Mouse (Mus musculus): ENCODE results near the gene Mgea5. TPM values are rescaled to one million over a fixed set of nuclear protein-coding genes. Genes with fewer than 3 reads are reported as not detected.

Mgea5 gene
- total and polyA plus RNA-seq, 3 experiments: 66.4 to 283 (median 192) TPM

DNA sequence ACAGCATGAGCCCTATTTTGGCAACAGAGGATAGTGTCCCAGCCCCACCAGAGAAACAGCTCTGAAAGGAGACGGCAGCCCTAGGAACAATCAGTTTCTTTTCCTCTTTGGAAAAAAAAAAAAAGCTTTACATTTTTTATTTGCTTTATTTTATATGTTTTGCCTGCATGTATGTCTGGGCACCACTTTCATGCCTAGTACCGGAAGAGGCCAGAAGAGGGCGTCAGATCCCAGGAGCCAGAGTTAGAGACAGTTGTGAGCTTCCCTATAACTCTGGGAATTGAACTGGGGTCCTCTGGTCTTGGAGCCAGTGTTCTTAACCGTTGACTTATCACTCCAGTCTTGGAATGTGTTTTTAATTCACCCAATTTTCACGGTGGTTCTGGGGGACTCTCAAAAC lies 61.4 kb downstream of the Mgea5 start:
- DNase-seq (ENCODE audit: low spot score) (no peak), ATAC-seq (ENCODE audit: extremely low read depth, insufficient number of reproducible peaks, low FRiP score, poor library complexity, severe bottlenecking) (no peak)
- Histone ChIP-seq H3K4me1 (ENCODE audit: insufficient read depth, low read depth, low read length) (peaks cover 4% of the 10 kb centered on the region), H3K36me3 (replicated peaks) (no peaks in the 10 kb centered on the region), H3K9me3 (replicated peaks) (no peaks in the 10 kb centered on the region), H3K4me3 (ENCODE audit: low read depth, low read length) (no peak overlapping the region), H3K27me3 (ENCODE audit: insufficient read depth, low read length) (peaks cover 53% of the 10 kb centered on the region)
- TF ChIP-seq GATA2 (IDR thresholded peaks at IDR 0.05; ENCODE audit: borderline replicate concordance, low read depth, low read length) (no peak), POLR2AphosphoS5 (IDR thresholded peaks at IDR 0.05; ENCODE audit: insufficient replicate concordance, low read depth, low read length) (no peak), GATA1 (IDR thresholded peaks at IDR 0.05; ENCODE audit: borderline replicate concordance, low read length) (no peak), TAL1 (conservative IDR thresholded peaks at IDR 0.05; ENCODE audit: low read depth, low read length) (no peak)

DNA sequence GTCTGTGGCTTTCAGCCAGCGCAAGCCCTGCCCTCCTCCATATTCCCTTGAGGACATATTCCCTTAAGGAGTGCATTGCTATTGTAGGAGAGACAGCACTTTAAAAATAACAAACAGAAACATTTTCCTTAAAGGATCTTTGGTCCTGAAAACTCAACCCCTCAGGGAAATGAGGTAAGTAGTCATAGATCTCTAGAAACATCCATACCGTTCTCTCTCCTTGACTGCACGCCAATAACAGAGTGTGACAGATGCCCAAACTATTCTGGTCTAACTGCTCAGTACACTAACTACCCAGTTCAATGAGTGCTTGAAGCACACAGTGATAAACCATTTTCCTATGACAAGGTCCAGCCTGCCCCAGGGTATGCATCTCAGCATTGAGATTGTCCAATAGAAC lies 65.4 kb downstream of the Mgea5 start:
- Histone ChIP-seq H3K4me1 (ENCODE audit: insufficient read depth, low read depth, low read length) (peaks cover 4% of the 10 kb centered on the region), H3K27me3 (ENCODE audit: insufficient read depth, low read length) (peaks cover 51% of the 10 kb centered on the region), H3K9me3 (replicated peaks) (no peaks in the 10 kb centered on the region), H3K36me3 (replicated peaks) (no peaks in the 10 kb centered on the region), H3K4me3 (ENCODE audit: low read depth, low read length) (no peak overlapping the region)
- ATAC-seq (ENCODE audit: extremely low read depth, insufficient number of reproducible peaks, low FRiP score, poor library complexity, severe bottlenecking) (no peak), DNase-seq (ENCODE audit: low spot score) (no peak)
- no peak for TF ChIP-seq TAL1 (conservative IDR thresholded peaks at IDR 0.05; ENCODE audit: low read depth, low read length)
- TF ChIP-seq GATA2 (IDR thresholded peaks at IDR 0.05; ENCODE audit: borderline replicate concordance, low read depth, low read length): no peak
- no peak for TF ChIP-seq CTCF (IDR thresholded peaks at IDR 0.05; ENCODE audit: low read depth, low read length)
- no peak for TF ChIP-seq POLR2AphosphoS5 (IDR thresholded peaks at IDR 0.05; ENCODE audit: insufficient replicate concordance, low read depth, low read length)
- no peak for TF ChIP-seq GATA1 (IDR thresholded peaks at IDR 0.05; ENCODE audit: borderline replicate concordance, low read length)

DNA sequence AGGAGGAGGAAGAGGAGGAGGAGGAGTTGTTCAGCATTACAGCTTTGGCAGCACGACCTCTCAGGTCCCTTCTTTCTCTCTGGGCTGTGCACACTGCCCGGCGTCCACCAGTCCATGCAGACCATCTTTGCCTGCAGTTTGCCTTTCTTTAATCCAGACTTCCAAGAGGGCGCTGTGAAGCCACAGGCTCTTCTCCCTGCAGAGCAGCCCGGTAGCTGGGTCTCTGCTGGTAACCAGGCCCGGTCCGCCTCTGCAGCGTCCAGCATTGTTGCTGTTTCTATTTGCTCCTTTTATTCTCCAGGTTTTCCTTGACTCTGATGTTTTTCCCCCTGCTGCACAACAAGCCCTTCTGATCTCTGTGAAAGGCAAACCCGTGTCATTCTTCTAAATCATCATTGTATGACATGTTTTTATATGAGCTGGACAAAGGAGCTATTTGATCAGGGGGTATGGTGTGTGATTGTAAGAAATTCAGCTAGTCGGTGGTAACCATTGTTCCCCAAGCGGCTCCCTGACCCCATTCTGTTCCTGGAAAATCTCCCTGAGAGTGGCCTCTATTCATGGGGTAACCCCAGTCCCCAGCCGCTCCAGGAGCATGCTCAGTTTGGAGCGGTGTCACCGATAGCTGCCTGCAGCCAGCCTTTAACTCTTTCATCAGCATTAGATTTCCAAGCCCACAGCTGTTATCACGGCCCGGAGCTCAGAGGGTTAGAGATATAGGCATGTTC lies 66.0 kb downstream of the Mgea5 start:
- DNase-seq (ENCODE audit: low spot score) (no peak), ATAC-seq (ENCODE audit: extremely low read depth, insufficient number of reproducible peaks, low FRiP score, poor library complexity, severe bottlenecking) (no peak)
- no peak overlapping the region for H3K4me3 ChIP-seq (ENCODE audit: low read depth, low read length)
- TF ChIP-seq TAL1 (conservative IDR thresholded peaks at IDR 0.05; ENCODE audit: low read depth, low read length) (no peak), GATA2 (IDR thresholded peaks at IDR 0.05; ENCODE audit: borderline replicate concordance, low read depth, low read length) (no peak), POLR2AphosphoS5 (IDR thresholded peaks at IDR 0.05; ENCODE audit: insufficient replicate concordance, low read depth, low read length) (no peak), GATA1 (IDR thresholded peaks at IDR 0.05; ENCODE audit: borderline replicate concordance, low read length) (no peak), CTCF (IDR thresholded peaks at IDR 0.05; ENCODE audit: low read depth, low read length) (no peak)
- no peaks in the 10 kb centered on the region for H3K9me3 ChIP-seq (replicated peaks)
- H3K36me3 ChIP-seq (replicated peaks): no peaks in the 10 kb centered on the region
- H3K27me3 ChIP-seq (ENCODE audit: insufficient read depth, low read length): peaks cover 50% of the 10 kb centered on the region
- peaks cover 4% of the 10 kb centered on the region for H3K4me1 ChIP-seq (ENCODE audit: insufficient read depth, low read depth, low read length)

DNA sequence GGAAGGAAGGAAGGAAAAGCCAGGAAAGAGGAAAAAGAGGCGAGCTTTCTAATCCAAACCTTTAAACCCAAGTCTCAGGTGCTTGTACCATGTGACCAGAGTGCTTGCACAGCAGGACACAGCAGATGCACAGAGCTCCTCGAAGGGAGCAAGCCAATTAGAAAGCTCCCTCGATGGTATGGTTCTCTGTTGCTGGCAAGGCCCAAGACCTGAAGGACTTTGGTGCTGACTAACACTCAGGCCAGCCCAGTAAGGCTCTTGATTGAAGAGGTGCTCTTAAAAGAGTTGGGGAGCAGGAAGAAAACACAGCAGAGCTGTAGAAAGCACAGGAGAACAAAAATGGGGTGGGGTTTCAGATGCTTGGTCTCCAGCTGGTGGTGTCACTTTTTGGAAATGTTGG lies 74.9 kb downstream of the Mgea5 start:
- Histone ChIP-seq H3K36me3 (replicated peaks) (no peaks in the 10 kb centered on the region), H3K4me3 (ENCODE audit: low read depth, low read length) (no peak overlapping the region), H3K9me3 (replicated peaks) (no peaks in the 10 kb centered on the region), H3K4me1 (ENCODE audit: insufficient read depth, low read depth, low read length) (peaks cover 9% of the 10 kb centered on the region; the same call in 1 of the 2 replicates), H3K27me3 (ENCODE audit: insufficient read depth, low read length) (peaks cover 46% of the 10 kb centered on the region)
- TF ChIP-seq GATA1 (IDR thresholded peaks at IDR 0.05; ENCODE audit: borderline replicate concordance, low read length) (no peak), CTCF (IDR thresholded peaks at IDR 0.05; ENCODE audit: low read depth, low read length) (no peak), TAL1 (conservative IDR thresholded peaks at IDR 0.05; ENCODE audit: low read depth, low read length) (no peak), POLR2AphosphoS5 (IDR thresholded peaks at IDR 0.05; ENCODE audit: insufficient replicate concordance, low read depth, low read length) (no peak), GATA2 (IDR thresholded peaks at IDR 0.05; ENCODE audit: borderline replicate concordance, low read depth, low read length) (no peak)
- DNase-seq (ENCODE audit: low spot score): no peak
- no peak for ATAC-seq (ENCODE audit: extremely low read depth, insufficient number of reproducible peaks, low FRiP score, poor library complexity, severe bottlenecking)

Other genes with a start within 250 kb of the Mgea5 start
- 7.6 TPM in 2 replicates for gene Poll, start 223.3 kb downstream of the Mgea5 start, total RNA-seq (2014; fragmentation: Nextera tagmentation)
- gene Poll, start 223.3 kb downstream of the Mgea5 start, total RNA-seq (2017): 9.4 and 10.2 TPM in 2 replicates
- 14.0 and 15.9 TPM in 2 replicates for gene Poll, start 223.3 kb downstream of the Mgea5 start, polyA plus RNA-seq (2012)
- 11.4 and 13.0 TPM in 2 replicates for gene Gm17018, start 223.2 kb downstream of the Mgea5 start, total RNA-seq (2014; fragmentation: Nextera tagmentation)
- gene Gm17018, start 223.2 kb downstream of the Mgea5 start, total RNA-seq (2017): 22.6 and 28.4 TPM in 2 replicates
- gene Gm17018, start 223.2 kb downstream of the Mgea5 start, polyA plus RNA-seq (2012): 19.5 and 27.2 TPM in 2 replicates
- gene Fbxw4, start 123.5 kb downstream of the Mgea5 start, total RNA-seq (2014; fragmentation: Nextera tagmentation): 59.8 and 104 TPM in 2 replicates
- gene Fbxw4, start 123.5 kb downstream of the Mgea5 start, total RNA-seq (2017): 9.4 and 9.9 TPM in 2 replicates
- gene Fbxw4, start 123.5 kb downstream of the Mgea5 start, polyA plus RNA-seq (2012): 49.8 and 52.2 TPM in 2 replicates
- not detected in 2 replicates for gene Fgf8, start 40.9 kb downstream of the Mgea5 start, total RNA-seq (2014; fragmentation: Nextera tagmentation)
- gene Fgf8, start 40.9 kb downstream of the Mgea5 start, total RNA-seq (2017): not detected in 2 replicates
- gene Fgf8, start 40.9 kb downstream of the Mgea5 start, polyA plus RNA-seq (2012): not detected in 2 replicates
- gene Npm3, start 34.2 kb downstream of the Mgea5 start, total RNA-seq (2014; fragmentation: Nextera tagmentation): 66.5 and 68.4 TPM in 2 replicates
- 61.5 and 78.8 TPM in 2 replicates for gene Npm3, start 34.2 kb downstream of the Mgea5 start, total RNA-seq (2017)
- 164 and 170 TPM in 2 replicates for gene Npm3, start 34.2 kb downstream of the Mgea5 start, polyA plus RNA-seq (2012)
- gene Kcnip2, start 32.2 kb upstream of the Mgea5 start, total RNA-seq (2014; fragmentation: Nextera tagmentation): not detected in 2 replicates
- gene Kcnip2, start 32.2 kb upstream of the Mgea5 start, total RNA-seq (2017): 0.05 TPM in 1 of 2 replicates, not detected in the other
- not detected in 2 replicates for gene Kcnip2, start 32.2 kb upstream of the Mgea5 start, polyA plus RNA-seq (2012)
- 13.0 and 22.0 TPM in 2 replicates for gene Armh3, start 214.7 kb upstream of the Mgea5 start, total RNA-seq (2014; fragmentation: Nextera tagmentation)
- gene Armh3, start 214.7 kb upstream of the Mgea5 start, total RNA-seq (2017): 6.7 and 7.1 TPM in 2 replicates
- gene Armh3, start 214.7 kb upstream of the Mgea5 start, polyA plus RNA-seq (2012): 1.6 and 1.9 TPM in 2 replicates
- 1.9 and 4.1 TPM in 2 replicates for gene Hps6, start 219.7 kb upstream of the Mgea5 start, total RNA-seq (2014; fragmentation: Nextera tagmentation)
- gene Hps6, start 219.7 kb upstream of the Mgea5 start, total RNA-seq (2017): 7.6 and 8.0 TPM in 2 replicates
- 15.0 and 16.4 TPM in 2 replicates for gene Hps6, start 219.7 kb upstream of the Mgea5 start, polyA plus RNA-seq (2012)

All from G1E (cell line).